In genomic region chr7:45415636-45416035, GRCm38 (mm10) we compare ENCODE assay signal across 8 mouse cellular contexts. TPM values are rescaled to one million over a fixed set of nuclear protein-coding genes. Genes with fewer than 3 reads are reported as not detected.
DNase-seq lines count a peak whose midpoint lies in the region; ATAC-seq lines count a peak whose summit lies in the region.

No protein-coding gene starts in this region.

- no peak for ATAC-seq in heart, embryonic 16.5 days (replicated peaks; ENCODE audit: extremely low read depth, insufficient read depth, low FRiP score)
- peak; percentile 36 for ATAC-seq in activated CD4-positive, CD25-positive, alpha-beta regulatory T cell, adult 4 months
- ATAC-seq in limb, embryonic 12.5 days (ENCODE audit: insufficient number of reproducible peaks, insufficient read depth, low FRiP score, low TSS enrichment, low read depth): no peak
- no peak for ATAC-seq in erythroblast, adult 5-6 weeks (replicated peaks; ENCODE audit: low FRiP score, poor library complexity, severe bottlenecking)

- intact Hi-C loops in heart, postnatal 14 days (cut with DNase I): no loop called here

- no peaks in the 10 kb centered on the region for H3K9me3 ChIP-seq in heart, embryonic 16.5 days (replicated peaks; ENCODE audit: control insufficient read depth, low read length)
- no peaks in the 10 kb centered on the region for H3K9me3 ChIP-seq in limb, embryonic 12.5 days

- no peaks in the 10 kb centered on the region for H3K36me3 ChIP-seq in heart, embryonic 16.5 days (ENCODE audit: control insufficient read depth, insufficient read depth)
- H3K36me3 ChIP-seq in limb, embryonic 12.5 days: peaks cover 1% of the 10 kb centered on the region; the same call in 1 of the 2 replicates

- peaks cover 12% of the 10 kb centered on the region for H3K4me1 ChIP-seq in heart, embryonic 16.5 days (ENCODE audit: control insufficient read depth, insufficient read depth, low read length)
- H3K4me1 ChIP-seq in limb, embryonic 12.5 days (replicated peaks): peaks cover 46% of the 10 kb centered on the region

- WGBS in heart, embryonic 16.5 days: 14% methylated on average over 37 of the region's 37 CpGs
- WGBS in limb, embryonic 12.5 days: 14% methylated on average over 37 of the region's 37 CpGs

- H3K4me2 ChIP-seq in heart, embryonic 16.5 days (ENCODE audit: low read depth, low read length): peak overlapping the region; percentile 8; the same call in 1 of the 2 replicates
- H3K4me2 ChIP-seq in limb, embryonic 12.5 days: peak overlapping the region; percentile 36

- no peak for DNase-seq in heart, postnatal 14 days
- DNase-seq in B cell, adult 2 months: peak; percentile 23 to 27
- DNase-seq in urinary bladder, postnatal 14 days (ENCODE audit: low spot score): no peak
- no peak for DNase-seq in layer of hippocampus, postnatal 10 days (ENCODE audit: low spot score in 2 of 2)

- H3K9ac ChIP-seq in heart, embryonic 16.5 days (ENCODE audit: low read length): no peak overlapping the region
- no peak overlapping the region for H3K9ac ChIP-seq in limb, embryonic 12.5 days (replicated peaks)

- no peak overlapping the region for H3K27ac ChIP-seq in heart, embryonic 16.5 days (ENCODE audit: low read length)
- H3K27ac ChIP-seq in limb, embryonic 12.5 days: no peak overlapping the region

- H3K27me3 ChIP-seq in heart, embryonic 16.5 days (ENCODE audit: control insufficient read depth, insufficient read depth, low read length): peaks cover 85% of the 10 kb centered on the region
- H3K27me3 ChIP-seq in limb, embryonic 12.5 days: peaks cover 99% of the 10 kb centered on the region

- peak overlapping the region; percentile 11 for H3K4me3 ChIP-seq in heart, embryonic 16.5 days (ENCODE audit: low read length)
- H3K4me3 ChIP-seq in limb, embryonic 12.5 days (replicated peaks): peak overlapping the region; percentile 21

RNA-seq across cellular contexts. Expression of gene Ntf5, which starts 2.1 kb away (rescaled TPM):
- polyA plus RNA-seq in heart, embryonic 16.5 days (2015; fragmentation: Nextera tagmentation; extraction: Ambion mirVana): 0.91 and 1.1 TPM in 2 replicates
- total RNA-seq in heart, postnatal 14 days (2021): under 1 TPM in 1 of 2 experiments, not detected in 1; 0.14 TPM
- not detected for polyA plus RNA-seq in activated CD4-positive, CD25-positive, alpha-beta regulatory T cell, adult 4 months (2017; shearing (Covaris generic))
- polyA plus RNA-seq in limb, embryonic 12.5 days (2016; fragmentation: Nextera tagmentation; extraction: Ambion mirVana): 3.9 and 5.6 TPM in 2 replicates
- total RNA-seq in erythroblast, adult 5-6 weeks (2015; ENCODE audit: low replicate concordance): not detected in 2 replicates
- not detected in 2 replicates for total RNA-seq in erythroblast, adult 5-6 weeks (2017; ENCODE audit: low replicate concordance)
- under 1 TPM; 0.18 to 0.22 TPM for total RNA-seq in layer of hippocampus, postnatal 10 days (2021)

RNA-seq across cellular contexts. Expression of gene Lhb, which starts 5.0 kb away (rescaled TPM):
- 0.46 and 0.51 TPM in 2 replicates for polyA plus RNA-seq in heart, embryonic 16.5 days (2015; fragmentation: Nextera tagmentation; extraction: Ambion mirVana)
- total RNA-seq in heart, postnatal 14 days (2021): not detected
- polyA plus RNA-seq in activated CD4-positive, CD25-positive, alpha-beta regulatory T cell, adult 4 months (2017; shearing (Covaris generic)): not detected
- 0.33 TPM in 1 of 2 replicates, not detected in the other for polyA plus RNA-seq in limb, embryonic 12.5 days (2016; fragmentation: Nextera tagmentation; extraction: Ambion mirVana)
- total RNA-seq in erythroblast, adult 5-6 weeks (2015; ENCODE audit: low replicate concordance): not detected in 2 replicates
- total RNA-seq in erythroblast, adult 5-6 weeks (2017; ENCODE audit: low replicate concordance): not detected in 2 replicates
- under 1 TPM in 1 of 2 experiments, not detected in 1; 0.75 TPM for total RNA-seq in layer of hippocampus, postnatal 10 days (2021)

RNA-seq across cellular contexts. Expression of gene Kcna7, which starts 10.2 kb away (rescaled TPM):
- 0.25 and 0.27 TPM in 2 replicates for polyA plus RNA-seq in heart, embryonic 16.5 days (2015; fragmentation: Nextera tagmentation; extraction: Ambion mirVana)
- 1 to 10 TPM; 1.5 to 1.7 TPM for total RNA-seq in heart, postnatal 14 days (2021)
- not detected for polyA plus RNA-seq in activated CD4-positive, CD25-positive, alpha-beta regulatory T cell, adult 4 months (2017; shearing (Covaris generic))
- 0.13 and 0.18 TPM in 2 replicates for polyA plus RNA-seq in limb, embryonic 12.5 days (2016; fragmentation: Nextera tagmentation; extraction: Ambion mirVana)
- total RNA-seq in erythroblast, adult 5-6 weeks (2015; ENCODE audit: low replicate concordance): not detected in 2 replicates
- not detected in 2 replicates for total RNA-seq in erythroblast, adult 5-6 weeks (2017; ENCODE audit: low replicate concordance)
- total RNA-seq in layer of hippocampus, postnatal 10 days (2021): not detected

RNA-seq across cellular contexts. Expression of gene Gys1, which starts 19.0 kb away (rescaled TPM):
- polyA plus RNA-seq in heart, embryonic 16.5 days (2015; fragmentation: Nextera tagmentation; extraction: Ambion mirVana): 136 and 141 TPM in 2 replicates
- 10 to 100 TPM; 86.1 to 90.2 TPM for total RNA-seq in heart, postnatal 14 days (2021)
- polyA plus RNA-seq in activated CD4-positive, CD25-positive, alpha-beta regulatory T cell, adult 4 months (2017; shearing (Covaris generic)): 1 to 10 TPM; 9.3 to 9.8 TPM
- 45.2 and 46.2 TPM in 2 replicates for polyA plus RNA-seq in limb, embryonic 12.5 days (2016; fragmentation: Nextera tagmentation; extraction: Ambion mirVana)
- total RNA-seq in erythroblast, adult 5-6 weeks (2015; ENCODE audit: low replicate concordance): 11.7 and 13.2 TPM in 2 replicates
- 4.6 and 8.9 TPM in 2 replicates for total RNA-seq in erythroblast, adult 5-6 weeks (2017; ENCODE audit: low replicate concordance)
- 10 to 100 TPM; 18.9 to 20.9 TPM for total RNA-seq in layer of hippocampus, postnatal 10 days (2021)

RNA-seq across cellular contexts. Expression of gene Snrnp70, which starts 20.1 kb away (rescaled TPM):
- 145 and 161 TPM in 2 replicates for polyA plus RNA-seq in heart, embryonic 16.5 days (2015; fragmentation: Nextera tagmentation; extraction: Ambion mirVana)
- 100 to 1,000 TPM; 126 to 138 TPM for total RNA-seq in heart, postnatal 14 days (2021)
- 100 to 1,000 TPM in 1 of 2 experiments, 10 to 100 TPM in 1; 68.1 to 108 TPM for polyA plus RNA-seq in activated CD4-positive, CD25-positive, alpha-beta regulatory T cell, adult 4 months (2017; shearing (Covaris generic))
- 341 and 347 TPM in 2 replicates for polyA plus RNA-seq in limb, embryonic 12.5 days (2016; fragmentation: Nextera tagmentation; extraction: Ambion mirVana)
- total RNA-seq in erythroblast, adult 5-6 weeks (2015; ENCODE audit: low replicate concordance): 50.5 and 70.2 TPM in 2 replicates
- 169 and 259 TPM in 2 replicates for total RNA-seq in erythroblast, adult 5-6 weeks (2017; ENCODE audit: low replicate concordance)
- total RNA-seq in layer of hippocampus, postnatal 10 days (2021): 100 to 1,000 TPM; 393 to 440 TPM

Comparison
In these comparisons a context has a peak if more than half of its experiments do, and no peak if none do; other contexts are left out.
1. DNase-seq: peak in B cell, adult 2 months (2 of 2); none in heart, postnatal 14 days (0 of 2), urinary bladder, postnatal 14 days (single experiment) and layer of hippocampus, postnatal 10 days (0 of 2).